Mouse (Mus musculus): ENCODE data around the gene Zfp93. TPM values are rescaled to one million over a fixed set of nuclear protein-coding genes. Genes with fewer than 3 reads are reported as not detected.

Zfp93 gene
- total and polyA plus RNA-seq, 2 experiments from 2014 or later = 4.1 to 6.8 TPM

- TF ChIP-seq CTCF (IDR thresholded peaks at IDR 0.05; ENCODE audit: low read depth) (no peak), EP300 (IDR thresholded peaks at IDR 0.05; ENCODE audit: low read depth) (no peak)
- H3K27ac ChIP-seq (ENCODE audit: low read depth) = no peak overlapping the region
- H3K4me1 ChIP-seq (ENCODE audit: control insufficient read depth, insufficient read depth) = no peaks in the 10 kb centered on the region
- H3K36me3 ChIP-seq (replicated peaks; ENCODE audit: control insufficient read depth, insufficient read depth, low read length) = peaks cover 60% of the 10 kb centered on the region
- DNase-seq (ENCODE audit: low spot score) (no peak), ATAC-seq (ENCODE audit: insufficient read depth, low read depth) (no peak)
- 87% methylated on average over 12 of the region's 12 CpGs for WGBS
- no peak overlapping the region for H3K4me3 ChIP-seq (ENCODE audit: low read depth, low read length)
- H3K9me3 ChIP-seq (replicated peaks; ENCODE audit: control insufficient read depth, low read length) = no peaks in the 10 kb centered on the region
- H3K27me3 ChIP-seq (ENCODE audit: control insufficient read depth, insufficient read depth, low read length) = no peaks in the 10 kb centered on the region
- no peak overlapping the region for H3K9ac ChIP-seq (replicated peaks; ENCODE audit: low read depth, low read length)
- H3K4me2 ChIP-seq (ENCODE audit: low read depth, low read length) = no peak overlapping the region
These were observed 23.0 kb downstream of the Zfp93 start for GRCm38 (mm10) chr7:24293061-24293851.

- Histone ChIP-seq H3K4me2 (ENCODE audit: low read depth, low read length) (no peak overlapping the region), H3K27ac (ENCODE audit: low read depth) (no peak overlapping the region), H3K4me1 (ENCODE audit: control insufficient read depth, insufficient read depth) (peaks cover 2% of the 10 kb centered on the region; the same call in 1 of the 2 replicates), H3K9ac (replicated peaks; ENCODE audit: low read depth, low read length) (no peak overlapping the region), H3K27me3 (ENCODE audit: control insufficient read depth, insufficient read depth, low read length) (no peaks in the 10 kb centered on the region), H3K36me3 (replicated peaks; ENCODE audit: control insufficient read depth, insufficient read depth, low read length) (peaks cover 60% of the 10 kb centered on the region), H3K4me3 (ENCODE audit: low read depth, low read length) (no peak overlapping the region), H3K9me3 (replicated peaks; ENCODE audit: control insufficient read depth, low read length) (no peaks in the 10 kb centered on the region)
- no peak for DNase-seq (ENCODE audit: low spot score)
- TF ChIP-seq CTCF (IDR thresholded peaks at IDR 0.05; ENCODE audit: low read depth) (no peak), EP300 (IDR thresholded peaks at IDR 0.05; ENCODE audit: low read depth) (no peak)
- ATAC-seq (ENCODE audit: insufficient read depth, low read depth) = no peak
- 93% methylated on average over 4 of the region's 4 CpGs for WGBS
These were observed 24.5 kb downstream of the Zfp93 start for GRCm38 (mm10) chr7:24294763-24295162.

GRCm38 (mm10) chr7:24295376-24295775 is 25.2 kb downstream of the Zfp93 start:
- no peak for ATAC-seq (ENCODE audit: insufficient read depth, low read depth)
- Histone ChIP-seq H3K36me3 (replicated peaks; ENCODE audit: control insufficient read depth, insufficient read depth, low read length) (peaks cover 56% of the 10 kb centered on the region), H3K4me1 (ENCODE audit: control insufficient read depth, insufficient read depth) (peaks cover 4% of the 10 kb centered on the region; the same call in 1 of the 2 replicates), H3K9ac (replicated peaks; ENCODE audit: low read depth, low read length) (no peak overlapping the region), H3K4me2 (ENCODE audit: low read depth, low read length) (no peak overlapping the region), H3K4me3 (ENCODE audit: low read depth, low read length) (no peak overlapping the region), H3K9me3 (replicated peaks; ENCODE audit: control insufficient read depth, low read length) (no peaks in the 10 kb centered on the region), H3K27ac (ENCODE audit: low read depth) (no peak overlapping the region), H3K27me3 (ENCODE audit: control insufficient read depth, insufficient read depth, low read length) (no peaks in the 10 kb centered on the region)
- 95% methylated on average over 7 of the region's 7 CpGs for WGBS
- no peak for TF ChIP-seq CTCF (IDR thresholded peaks at IDR 0.05; ENCODE audit: low read depth)
- TF ChIP-seq EP300 (IDR thresholded peaks at IDR 0.05; ENCODE audit: low read depth) = no peak
- DNase-seq (ENCODE audit: low spot score) = no peak

- Histone ChIP-seq H3K27me3 (ENCODE audit: control insufficient read depth, insufficient read depth, low read length) (no peaks in the 10 kb centered on the region), H3K4me3 (ENCODE audit: low read depth, low read length) (no peak overlapping the region), H3K36me3 (replicated peaks; ENCODE audit: control insufficient read depth, insufficient read depth, low read length) (peaks cover 46% of the 10 kb centered on the region), H3K9me3 (replicated peaks; ENCODE audit: control insufficient read depth, low read length) (no peaks in the 10 kb centered on the region), H3K4me2 (ENCODE audit: low read depth, low read length) (no peak overlapping the region), H3K4me1 (ENCODE audit: control insufficient read depth, insufficient read depth) (peaks cover 4% of the 10 kb centered on the region), H3K27ac (ENCODE audit: low read depth) (no peak overlapping the region), H3K9ac (replicated peaks; ENCODE audit: low read depth, low read length) (no peak overlapping the region)
- 96% methylated on average over 7 of the region's 7 CpGs for WGBS
- ATAC-seq (ENCODE audit: insufficient read depth, low read depth) (no peak), DNase-seq (ENCODE audit: low spot score) (no peak)
- no peak for TF ChIP-seq CTCF (IDR thresholded peaks at IDR 0.05; ENCODE audit: low read depth)
- no peak for TF ChIP-seq EP300 (IDR thresholded peaks at IDR 0.05; ENCODE audit: low read depth)
These were observed 26.2 kb downstream of the Zfp93 start for GRCm38 (mm10) chr7:24296386-24296785.

GRCm38 (mm10) chr7:24297361-24298095 is 27.3 kb downstream of the Zfp93 start:
- no peak overlapping the region for H3K4me3 ChIP-seq (ENCODE audit: low read depth, low read length)
- ATAC-seq (ENCODE audit: insufficient read depth, low read depth) = no peak
- no peak for TF ChIP-seq EP300 (IDR thresholded peaks at IDR 0.05; ENCODE audit: low read depth)
- TF ChIP-seq CTCF (IDR thresholded peaks at IDR 0.05; ENCODE audit: low read depth) = no peak
- peaks cover 4% of the 10 kb centered on the region for H3K4me1 ChIP-seq (ENCODE audit: control insufficient read depth, insufficient read depth)
- WGBS = 94% methylated on average over 15 of the region's 15 CpGs
- peaks cover 35% of the 10 kb centered on the region for H3K36me3 ChIP-seq (replicated peaks; ENCODE audit: control insufficient read depth, insufficient read depth, low read length)
- DNase-seq (ENCODE audit: low spot score) = no peak
- H3K9ac ChIP-seq (replicated peaks; ENCODE audit: low read depth, low read length) = no peak overlapping the region
- no peak overlapping the region; the same call in 1 of the 2 replicates for H3K4me2 ChIP-seq (ENCODE audit: low read depth, low read length)
- H3K9me3 ChIP-seq (replicated peaks; ENCODE audit: control insufficient read depth, low read length) = no peaks in the 10 kb centered on the region
- no peak overlapping the region for H3K27ac ChIP-seq (ENCODE audit: low read depth)
- no peaks in the 10 kb centered on the region for H3K27me3 ChIP-seq (ENCODE audit: control insufficient read depth, insufficient read depth, low read length)

All from heart, postnatal 0 days (tissue).